Mouse (Mus musculus): ENCODE measurements around the gene Cyp2a4. TPM values are rescaled to one million over a fixed set of nuclear protein-coding genes. Genes with fewer than 3 reads are reported as not detected.

Cyp2a4 gene
- not detected in 2 replicates for total RNA-seq (2023)

GRCm38 (mm10) chr7:26306926-26307325, at the start of gene Cyp2a4:
Gene Cyp2a4 (plus strand): TSS chr7:26307169.

DNA sequence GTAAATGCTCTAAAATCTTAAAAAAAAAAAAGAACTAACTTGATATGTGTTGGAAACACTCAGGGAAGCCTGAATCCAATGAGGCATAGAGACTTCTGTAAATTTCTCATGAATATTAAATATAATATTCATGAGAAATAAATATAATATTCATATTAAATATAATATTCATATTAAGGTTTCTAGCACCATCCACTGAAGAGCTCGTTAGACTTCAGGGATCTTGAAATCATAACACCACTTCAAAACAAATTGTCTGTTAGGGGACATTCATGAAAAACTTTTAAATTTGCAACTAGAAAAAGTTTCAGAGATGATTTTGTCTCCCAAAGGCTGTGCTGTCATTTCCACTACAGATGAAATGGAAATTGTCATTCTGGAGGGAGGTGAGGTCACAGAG, 46.9 kb upstream of the Cyp2a4 start, which contains the start of gene Vmn1r184:
Vmn1r184 (plus strand) TSS at position 301 of the 400 bp plus-strand sequence.

Other genes with a start within 250 kb of the Cyp2a4 start
- not detected in 2 replicates for gene Cyp2b13, start 245.7 kb upstream of the Cyp2a4 start, total RNA-seq (2023)
- gene Cyp2b9, start 133.8 kb upstream of the Cyp2a4 start, total RNA-seq (2023) = 0.73 TPM in 1 of 2 replicates, not detected in the other
- gene Vmn1r184, start 46.8 kb upstream of the Cyp2a4 start, total RNA-seq (2023) = not detected in 2 replicates
- not detected in 2 replicates for gene Nlrp9c, start 96.5 kb downstream of the Cyp2a4 start, total RNA-seq (2023)
- gene Nlrp4a, start 127.9 kb downstream of the Cyp2a4 start, total RNA-seq (2023) = not detected in 2 replicates
- gene Nlrp9a, start 227.9 kb downstream of the Cyp2a4 start, total RNA-seq (2023) = not detected in 2 replicates